Mouse (Mus musculus): ENCODE results near the gene Slc25a24. TPM values are rescaled to one million over a fixed set of nuclear protein-coding genes. Genes with fewer than 3 reads are reported as not detected.

Slc25a24 gene
- 25.2 and 25.3 TPM in 2 replicates for polyA plus RNA-seq (2014; fragmentation: Nextera tagmentation; extraction: Ambion mirVana)

DNA sequence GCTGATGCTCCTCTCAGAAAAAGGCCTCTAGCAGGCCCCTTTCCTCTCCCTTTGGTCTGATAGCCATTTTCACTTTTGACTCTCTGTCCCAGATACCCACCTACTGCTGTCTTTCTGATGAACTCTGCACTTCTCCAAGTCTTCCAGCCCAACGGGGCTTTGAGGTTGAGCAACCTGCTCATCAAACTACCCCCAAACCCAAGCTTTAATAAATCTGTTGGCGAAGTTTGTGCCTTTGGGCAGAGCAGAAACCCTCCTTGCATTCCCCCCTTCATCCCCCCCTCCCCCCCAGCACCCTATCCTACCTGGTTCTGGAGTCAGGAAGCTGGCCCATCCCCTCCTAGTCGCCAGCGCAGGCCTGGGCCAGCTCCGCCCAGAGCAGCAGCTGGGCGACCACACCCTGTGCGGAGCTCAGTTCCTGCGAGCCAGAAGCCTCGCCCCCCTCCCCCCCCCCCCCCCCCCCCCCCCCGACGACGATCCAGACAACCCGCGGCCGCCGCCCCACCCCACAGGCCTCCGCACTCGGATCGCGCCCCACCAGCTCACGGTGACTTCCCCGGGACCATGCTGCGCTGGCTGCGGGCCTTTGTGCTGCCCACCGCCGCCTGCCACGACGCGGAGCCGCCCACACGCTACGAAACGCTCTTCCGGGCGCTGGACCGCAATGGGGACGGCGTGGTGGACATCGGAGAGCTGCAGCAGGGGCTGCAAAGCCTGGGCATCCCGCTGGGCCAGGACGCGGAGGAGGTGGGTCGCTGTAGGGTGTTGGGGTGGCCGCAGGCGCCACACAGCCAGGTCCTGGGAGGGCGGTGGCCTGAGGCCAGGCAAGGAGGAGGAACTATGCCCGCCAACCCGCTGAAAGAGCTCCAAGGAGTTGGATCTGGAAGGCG is at the start of gene Slc25a24:
Gene Slc25a24 (plus strand): TSS at position 509 of the 890 bp plus-strand sequence.
- ATAC-seq (replicated peaks; ENCODE audit: low FRiP score), result peak; percentile 93
- H3K4me3 ChIP-seq (ENCODE audit: low read depth, low read length), result peak within 1 kb of the TSS; percentile 71
- peak within 1 kb of the TSS; percentile 83 for H3K4me2 ChIP-seq (ENCODE audit: low read depth, low read length, severe bottlenecking)
- H3K9ac ChIP-seq (ENCODE audit: low read length), result peak within 1 kb of the TSS; percentile 96
- no peak within 1 kb of the TSS for H3K27ac ChIP-seq (ENCODE audit: low read depth, low read length)
- WGBS, result 2% methylated on average over 35 of the region's 49 CpGs
- peak; percentile 84 for DNase-seq (ENCODE audit: low spot score)
- no peaks in the 10 kb centered on the region for H3K36me3 ChIP-seq (ENCODE audit: control insufficient read depth, insufficient read depth, low read length)
- no peaks in the 10 kb centered on the region; the same call in 1 of the 2 replicates for H3K27me3 ChIP-seq (ENCODE audit: control insufficient read depth, insufficient read depth, low read length)
- H3K4me1 ChIP-seq (replicated peaks; ENCODE audit: control insufficient read depth, insufficient read depth, low read length), result 0 out of 2 replicates have a peak, but pooled peaks cover 3% of the 10 kb centered on the region
- H3K9me3 ChIP-seq (ENCODE audit: control insufficient read depth, low read length), result no peaks in the 10 kb centered on the region

DNA sequence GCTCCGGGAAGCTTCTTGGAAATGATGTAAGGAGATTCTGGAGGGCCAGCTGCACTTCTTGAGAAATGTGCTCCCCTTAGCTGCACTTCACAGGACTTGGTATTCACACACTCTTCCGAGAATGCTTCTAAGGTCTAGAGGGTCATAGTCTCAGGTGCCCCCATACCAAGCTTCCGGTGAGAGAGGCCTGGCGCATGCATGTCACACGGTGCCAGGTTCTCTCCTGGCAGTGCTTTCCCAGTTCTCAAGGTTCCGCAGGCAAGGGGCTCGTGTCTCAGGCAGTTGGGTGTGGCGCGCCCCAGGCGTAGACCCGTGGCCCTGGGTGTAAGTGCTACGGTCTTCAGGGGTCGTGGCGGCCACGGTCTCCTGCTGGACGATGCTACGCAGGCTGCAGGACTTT is 42.8 kb upstream of the Slc25a24 start, which contains the start of gene Slc25a54:
Gene Slc25a54 (plus strand): TSS at position 301 of the 400 bp plus-strand sequence.
- WGBS, result 96% methylated on average over 17 of the region's 17 CpGs
- H3K9ac ChIP-seq (ENCODE audit: low read length), result no peak within 1 kb of the TSS
- ATAC-seq (replicated peaks; ENCODE audit: low FRiP score) (no peak), DNase-seq (ENCODE audit: low spot score) (no peak)
- H3K36me3 ChIP-seq (ENCODE audit: control insufficient read depth, insufficient read depth, low read length), result no peaks in the 10 kb centered on the region
- H3K9me3 ChIP-seq (ENCODE audit: control insufficient read depth, low read length), result no peaks in the 10 kb centered on the region
- H3K27ac ChIP-seq (ENCODE audit: low read depth, low read length), result no peak within 1 kb of the TSS
- no peak within 1 kb of the TSS for H3K4me2 ChIP-seq (ENCODE audit: low read depth, low read length, severe bottlenecking)
- no peak within 1 kb of the TSS for H3K4me3 ChIP-seq (ENCODE audit: low read depth, low read length)
- H3K27me3 ChIP-seq (ENCODE audit: control insufficient read depth, insufficient read depth, low read length), result no peaks in the 10 kb centered on the region
- H3K4me1 ChIP-seq (replicated peaks; ENCODE audit: control insufficient read depth, insufficient read depth, low read length), result no peaks in the 10 kb centered on the region

DNA sequence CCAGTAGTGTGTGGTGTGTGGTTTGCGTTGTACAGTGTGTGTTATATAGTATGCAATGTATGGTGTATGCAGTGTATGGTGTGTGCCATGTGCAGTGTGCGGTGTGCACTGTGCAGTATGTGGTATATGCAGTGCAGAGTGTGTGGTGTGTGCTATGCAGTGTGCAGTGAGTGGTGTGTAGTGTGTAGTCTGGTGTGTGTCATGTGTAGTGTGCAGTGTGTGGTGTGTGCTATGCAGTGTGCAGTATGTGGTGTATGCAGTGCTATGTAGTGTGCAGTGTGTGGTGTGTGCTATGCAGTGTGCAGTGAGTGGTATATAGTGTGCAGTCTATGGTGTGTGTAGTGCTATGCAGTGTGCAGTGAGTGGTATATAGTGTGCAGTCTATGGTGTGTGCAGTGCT is 38.5 kb upstream of the Slc25a24 start:
- WGBS, result 92% methylated on average over 2 of the region's 2 CpGs
- no peaks in the 10 kb centered on the region for H3K27me3 ChIP-seq (ENCODE audit: control insufficient read depth, insufficient read depth, low read length)
- no peak overlapping the region for H3K27ac ChIP-seq (ENCODE audit: low read depth, low read length)
- H3K4me2 ChIP-seq (ENCODE audit: low read depth, low read length, severe bottlenecking), result no peak overlapping the region
- H3K36me3 ChIP-seq (ENCODE audit: control insufficient read depth, insufficient read depth, low read length), result no peaks in the 10 kb centered on the region
- no peaks in the 10 kb centered on the region for H3K9me3 ChIP-seq (ENCODE audit: control insufficient read depth, low read length)
- no peak overlapping the region for H3K4me3 ChIP-seq (ENCODE audit: low read depth, low read length)
- H3K4me1 ChIP-seq (replicated peaks; ENCODE audit: control insufficient read depth, insufficient read depth, low read length), result no peaks in the 10 kb centered on the region
- ATAC-seq (replicated peaks; ENCODE audit: low FRiP score), result no peak
- no peak overlapping the region for H3K9ac ChIP-seq (ENCODE audit: low read length)
- no peak for DNase-seq (ENCODE audit: low spot score)

DNA sequence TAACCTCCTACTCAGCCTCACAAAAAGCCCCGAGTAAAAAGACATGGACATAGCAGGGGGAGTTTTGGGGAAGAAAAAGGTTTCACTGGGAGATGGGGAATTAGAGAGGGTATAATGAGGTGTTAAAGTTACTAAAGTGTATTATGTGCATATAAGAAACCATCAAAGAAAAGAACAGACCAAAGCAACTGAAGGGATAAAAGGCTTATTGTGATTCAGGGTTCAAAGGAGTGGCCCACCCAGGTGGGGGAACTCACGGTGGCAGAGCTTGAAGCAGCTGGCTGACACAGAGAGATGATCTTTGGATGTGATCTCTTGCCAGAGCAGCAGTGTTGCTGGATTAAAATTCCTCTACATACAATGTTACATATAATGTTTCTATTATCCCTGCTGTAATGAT is 34.5 kb upstream of the Slc25a24 start:
- no peak overlapping the region for H3K9ac ChIP-seq (ENCODE audit: low read length)
- H3K36me3 ChIP-seq (ENCODE audit: control insufficient read depth, insufficient read depth, low read length), result no peaks in the 10 kb centered on the region
- DNase-seq (ENCODE audit: low spot score) (no peak), ATAC-seq (replicated peaks; ENCODE audit: low FRiP score) (no peak)
- no peak overlapping the region for H3K27ac ChIP-seq (ENCODE audit: low read depth, low read length)
- WGBS, result 7% methylated on average over 2 of the region's 2 CpGs
- H3K9me3 ChIP-seq (ENCODE audit: control insufficient read depth, low read length), result no peaks in the 10 kb centered on the region
- H3K4me2 ChIP-seq (ENCODE audit: low read depth, low read length, severe bottlenecking), result no peak overlapping the region
- no peak overlapping the region for H3K4me3 ChIP-seq (ENCODE audit: low read depth, low read length)
- no peaks in the 10 kb centered on the region for H3K27me3 ChIP-seq (ENCODE audit: control insufficient read depth, insufficient read depth, low read length)
- no peaks in the 10 kb centered on the region for H3K4me1 ChIP-seq (replicated peaks; ENCODE audit: control insufficient read depth, insufficient read depth, low read length)

DNA sequence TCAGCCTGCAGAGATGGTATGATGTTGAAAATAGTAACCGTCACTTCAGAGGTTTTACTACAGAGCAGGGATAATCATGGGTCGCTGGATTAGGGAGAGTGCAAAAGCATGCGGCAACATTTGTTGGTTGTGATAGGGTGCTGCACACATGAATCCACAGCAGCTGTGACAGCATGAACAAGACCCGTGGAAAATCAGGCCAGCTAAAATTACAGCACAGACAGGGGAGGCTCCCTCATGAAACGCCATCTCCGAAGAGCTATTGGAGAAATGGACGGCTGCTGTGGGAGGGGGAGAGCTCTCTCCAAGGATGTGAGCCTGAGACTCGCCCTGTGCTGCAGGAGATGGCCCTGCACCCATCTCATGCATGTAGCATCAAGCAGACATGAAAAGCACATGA is 18.2 kb upstream of the Slc25a24 start:
- Histone ChIP-seq H3K36me3 (ENCODE audit: control insufficient read depth, insufficient read depth, low read length) (no peaks in the 10 kb centered on the region), H3K27me3 (ENCODE audit: control insufficient read depth, insufficient read depth, low read length) (no peaks in the 10 kb centered on the region), H3K9me3 (ENCODE audit: control insufficient read depth, low read length) (no peaks in the 10 kb centered on the region), H3K4me1 (replicated peaks; ENCODE audit: control insufficient read depth, insufficient read depth, low read length) (no peaks in the 10 kb centered on the region), H3K4me2 (ENCODE audit: low read depth, low read length, severe bottlenecking) (no peak overlapping the region), H3K4me3 (ENCODE audit: low read depth, low read length) (no peak overlapping the region), H3K9ac (ENCODE audit: low read length) (no peak overlapping the region), H3K27ac (ENCODE audit: low read depth, low read length) (no peak overlapping the region)
- ATAC-seq (replicated peaks; ENCODE audit: low FRiP score) (no peak), DNase-seq (ENCODE audit: low spot score) (no peak)
- 65% methylated on average over 8 of the region's 8 CpGs for WGBS

DNA sequence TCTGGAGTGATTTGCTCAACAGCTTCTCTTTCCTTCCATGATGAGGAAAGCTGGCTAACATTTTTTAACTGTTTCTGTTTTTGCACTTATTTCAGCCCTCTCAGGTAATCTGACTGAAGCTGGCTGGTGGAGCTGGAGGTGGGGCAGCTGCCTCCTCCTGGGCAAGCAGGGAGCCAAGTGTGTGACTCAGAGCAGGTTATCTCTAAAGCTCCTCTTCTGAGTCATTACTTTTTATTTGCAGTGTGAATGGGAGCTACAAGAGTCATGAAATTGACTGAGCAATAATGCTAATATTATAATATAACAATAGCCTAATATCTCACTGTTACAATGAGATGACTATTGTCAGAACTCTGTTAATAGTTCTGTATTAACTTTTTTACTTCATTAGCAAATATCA is 5.8 kb upstream of the Slc25a24 start:
- Histone ChIP-seq H3K27me3 (ENCODE audit: control insufficient read depth, insufficient read depth, low read length) (no peaks in the 10 kb centered on the region; the same call in 1 of the 2 replicates), H3K4me3 (ENCODE audit: low read depth, low read length) (no peak overlapping the region), H3K4me1 (replicated peaks; ENCODE audit: control insufficient read depth, insufficient read depth, low read length) (no peaks in the 10 kb centered on the region), H3K9me3 (ENCODE audit: control insufficient read depth, low read length) (no peaks in the 10 kb centered on the region), H3K27ac (ENCODE audit: low read depth, low read length) (no peak overlapping the region), H3K36me3 (ENCODE audit: control insufficient read depth, insufficient read depth, low read length) (no peaks in the 10 kb centered on the region), H3K4me2 (ENCODE audit: low read depth, low read length, severe bottlenecking) (no peak overlapping the region), H3K9ac (ENCODE audit: low read length) (no peak overlapping the region)
- no peak for DNase-seq (ENCODE audit: low spot score)
- no peak for ATAC-seq (replicated peaks; ENCODE audit: low FRiP score)

DNA sequence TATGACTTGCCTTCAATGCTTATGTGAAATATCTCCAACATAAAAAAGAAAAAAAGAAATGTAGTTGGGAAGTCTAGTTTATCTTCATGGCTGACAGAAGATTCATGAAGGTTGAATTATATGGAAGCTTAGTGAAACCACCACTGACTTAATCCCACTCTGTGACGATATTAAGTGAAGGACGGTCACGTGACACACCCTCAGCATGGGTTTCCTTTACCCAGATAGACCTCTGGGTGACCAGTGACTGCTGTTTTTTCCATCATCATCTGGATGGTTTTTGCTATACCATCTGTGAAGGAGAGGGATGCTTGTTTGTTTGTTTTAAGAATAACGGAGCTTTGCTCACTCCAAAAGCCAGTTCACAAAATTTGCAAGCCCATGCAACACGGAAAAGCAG is 3.4 kb upstream of the Slc25a24 start:
- ATAC-seq (replicated peaks; ENCODE audit: low FRiP score) (no peak), DNase-seq (ENCODE audit: low spot score) (no peak)
- WGBS, result 89% methylated on average over 5 of the region's 5 CpGs
- Histone ChIP-seq H3K4me1 (replicated peaks; ENCODE audit: control insufficient read depth, insufficient read depth, low read length) (0 out of 2 replicates have a peak, but pooled peaks cover 3% of the 10 kb centered on the region), H3K4me3 (ENCODE audit: low read depth, low read length) (no peak overlapping the region), H3K27ac (ENCODE audit: low read depth, low read length) (no peak overlapping the region), H3K27me3 (ENCODE audit: control insufficient read depth, insufficient read depth, low read length) (no peaks in the 10 kb centered on the region; the same call in 1 of the 2 replicates), H3K9ac (ENCODE audit: low read length) (no peak overlapping the region), H3K36me3 (ENCODE audit: control insufficient read depth, insufficient read depth, low read length) (no peaks in the 10 kb centered on the region), H3K9me3 (ENCODE audit: control insufficient read depth, low read length) (no peaks in the 10 kb centered on the region), H3K4me2 (ENCODE audit: low read depth, low read length, severe bottlenecking) (no peak overlapping the region)

DNA sequence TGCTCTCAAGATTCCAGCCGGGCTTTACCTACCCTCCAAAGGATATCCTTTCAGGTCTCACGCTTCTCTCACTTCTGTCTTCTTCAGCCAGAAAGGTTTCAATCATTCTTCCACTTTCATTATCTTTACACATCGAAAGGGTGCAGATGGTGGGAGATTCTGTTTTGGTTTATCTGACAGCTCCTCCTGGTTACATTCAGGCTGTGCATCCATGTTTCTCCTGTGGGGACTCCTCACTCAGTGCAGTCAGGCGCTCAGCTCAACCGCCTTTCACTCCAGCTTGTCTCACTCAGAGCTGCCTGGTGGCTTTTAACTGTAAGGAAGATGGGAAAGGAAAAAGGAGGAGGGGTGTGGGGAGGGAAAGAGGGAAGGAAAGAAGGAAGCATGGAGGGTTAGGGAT is 3.0 kb upstream of the Slc25a24 start:
- no peaks in the 10 kb centered on the region for H3K9me3 ChIP-seq (ENCODE audit: control insufficient read depth, low read length)
- 0 out of 2 replicates have a peak, but pooled peaks cover 3% of the 10 kb centered on the region for H3K4me1 ChIP-seq (replicated peaks; ENCODE audit: control insufficient read depth, insufficient read depth, low read length)
- WGBS, result 88% methylated on average over 5 of the region's 5 CpGs
- no peaks in the 10 kb centered on the region for H3K36me3 ChIP-seq (ENCODE audit: control insufficient read depth, insufficient read depth, low read length)
- H3K27me3 ChIP-seq (ENCODE audit: control insufficient read depth, insufficient read depth, low read length), result no peaks in the 10 kb centered on the region; the same call in 1 of the 2 replicates
- no peak overlapping the region for H3K4me2 ChIP-seq (ENCODE audit: low read depth, low read length, severe bottlenecking)
- H3K27ac ChIP-seq (ENCODE audit: low read depth, low read length), result no peak overlapping the region
- ATAC-seq (replicated peaks; ENCODE audit: low FRiP score) (no peak), DNase-seq (ENCODE audit: low spot score) (no peak)
- no peak overlapping the region for H3K4me3 ChIP-seq (ENCODE audit: low read depth, low read length)
- H3K9ac ChIP-seq (ENCODE audit: low read length), result no peak overlapping the region
